Mouse (Mus musculus) heart, postnatal 0 days (tissue): ENCODE data around the gene Colgalt1.

Experiments
- CTCF ChIP-seq: IDR thresholded peaks from 2 replicates; pipeline ENCODE4 v1.5.1; 2016; ENCODE audit warnings: antibody characterized with exemption, control low read depth, low read depth
- EP300 ChIP-seq: IDR thresholded peaks from 2 replicates; pipeline ENCODE4 v1.6.1; 2016; ENCODE audit warnings: antibody characterized with exemption, low read depth

DNA sequence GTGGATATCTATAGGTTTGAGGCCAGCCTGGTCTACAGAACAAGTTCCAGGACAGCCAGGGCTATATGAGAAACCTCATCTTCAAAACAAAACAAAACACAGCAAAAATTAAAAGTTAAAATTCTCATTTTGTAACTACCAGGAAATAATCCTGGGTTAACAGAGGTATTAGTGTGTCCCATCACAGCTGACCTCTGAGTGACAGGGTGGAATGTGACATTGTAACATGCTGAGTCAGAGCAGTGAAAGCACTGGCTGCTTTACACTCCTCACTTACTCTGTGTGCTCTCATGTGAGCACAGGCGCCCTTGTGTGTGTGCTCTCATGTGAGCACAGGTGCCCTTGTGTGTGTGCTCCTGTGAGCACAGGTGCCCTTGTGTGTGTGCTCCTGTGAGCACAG, 35.8 kb upstream of the Colgalt1 start:
- TF ChIP-seq EP300 (no peak), CTCF (no peak)
